Mouse (Mus musculus) erythroblast, embryonic 14.5 days (primary cell): ENCODE results near the gene Cacfd1.

Source experiments
- GATA1 ChIP-seq: IDR thresholded peaks from 2 replicates; pipeline ENCODE4 v1.6.1; 2012; ENCODE audit warnings: low read length, inconsistent platforms, mixed read lengths
- TAL1 ChIP-seq: IDR thresholded peaks from 3 replicates; pipeline ENCODE4 v1.6.1; 2012; ENCODE audit warnings: low read length, inconsistent platforms, mixed read lengths

GRCm38 (mm10) chr2:26993936-26994335 is 15.8 kb upstream of the Cacfd1 start:
- TF ChIP-seq GATA1 (no peak), TAL1 (no peak)
